Mouse (Mus musculus) gastrocnemius, postnatal 10 days (tissue): ENCODE results near the gene B3gnt8. TPM values are rescaled to one million over a fixed set of nuclear protein-coding genes. Genes with fewer than 3 reads are reported as not detected.
A peak's percentile ranks its signal among the peaks of the same experiment; 100 is the strongest.
"Not testable (repeated sequence)": the region's sequence is repeated elsewhere in the genome, so short reads cannot be mapped to it uniquely, and the experiment has no call there.

ENCODE experiments used
- DNase-seq: peaks from one replicate; pipeline ENCODE4 v3.0.0; 2021; ENCODE audit warnings: mixed read lengths
- long read RNA-seq, 2 experiments: library from polyadenylated mRNA; stranded (forward); transcript quantifications; one replicate each; pipeline ENCODE4 v2.0.0; 2021
- total RNA-seq, 2 experiments: library from RNA; stranded (reverse); gene quantifications; 2 replicates each; pipeline ENCODE4 v1.2.3; 2021

The B3gnt8 gene
- total RNA-seq, result 1 to 10 TPM; 1.9 to 2.5 TPM
- long read RNA-seq, experiment 1, transcript B3gnt8-203 (1 exons, 1,844 nt), result major isoform, 6 of 6 reads
- long read RNA-seq, experiment 1, partial matches to known transcripts, result 0 of 6 reads
- long read RNA-seq, experiment 1, other reads (novel, unspliced or antisense), result 0 of 6 reads
- long read RNA-seq, experiment 2, partial matches to known transcripts, result 0 of 2 reads
- long read RNA-seq, experiment 2, other reads (novel, unspliced or antisense), result 0 of 2 reads

GRCm38 (mm10) chr7:25626509-25627430 is at the start of gene B3gnt8:
Gene B3gnt8, plus strand, starts transcription at chr7:25626654.
- DNase-seq, result no peak

GRCm38 (mm10) chr7:25576793-25577437 is 49.5 kb upstream of the B3gnt8 start:
- not testable (repeated sequence) for DNase-seq

- no peak for DNase-seq
Measured at GRCm38 (mm10) chr7:25579441-25579840, 47.0 kb upstream of the B3gnt8 start.

- DNase-seq, result no peak
Measured at GRCm38 (mm10) chr7:25582301-25582810, 44.1 kb upstream of the B3gnt8 start.

- DNase-seq, result no peak
Measured at GRCm38 (mm10) chr7:25584651-25585050, 41.8 kb upstream of the B3gnt8 start.

- DNase-seq, result no peak
Measured at GRCm38 (mm10) chr7:25585351-25586204, 40.9 kb upstream of the B3gnt8 start.

- no peak for DNase-seq
Measured at GRCm38 (mm10) chr7:25591226-25591625, 35.2 kb upstream of the B3gnt8 start.

- no peak for DNase-seq
Measured at GRCm38 (mm10) chr7:25593859-25594258, 32.6 kb upstream of the B3gnt8 start.

- peak; percentile 71 for DNase-seq
Measured at GRCm38 (mm10) chr7:25599663-25600062, 26.8 kb upstream of the B3gnt8 start.

GRCm38 (mm10) chr7:25600666-25601065 is 25.8 kb upstream of the B3gnt8 start:
- DNase-seq, result no peak

- no peak for DNase-seq
Measured at GRCm38 (mm10) chr7:25601346-25601745, 25.1 kb upstream of the B3gnt8 start.

- no peak for DNase-seq
Measured at GRCm38 (mm10) chr7:25606625-25607063, 19.8 kb upstream of the B3gnt8 start.

GRCm38 (mm10) chr7:25607196-25607595 is 19.3 kb upstream of the B3gnt8 start:
- no peak for DNase-seq

- no peak for DNase-seq
Measured at GRCm38 (mm10) chr7:25610056-25610455, 16.4 kb upstream of the B3gnt8 start.

- DNase-seq, result no peak
Measured at GRCm38 (mm10) chr7:25611501-25611900, 15.0 kb upstream of the B3gnt8 start.

- no peak for DNase-seq
Measured at GRCm38 (mm10) chr7:25614086-25614485, 12.4 kb upstream of the B3gnt8 start.

GRCm38 (mm10) chr7:25614831-25615705 is 11.4 kb upstream of the B3gnt8 start:
- no peak for DNase-seq

GRCm38 (mm10) chr7:25615706-25616011 is 10.8 kb upstream of the B3gnt8 start, which contains the start of gene Erich4:
Gene Erich4, minus strand, starts transcription at chr7:25615892.
- no peak for DNase-seq

GRCm38 (mm10) chr7:25617376-25618160 is 8.9 kb upstream of the B3gnt8 start:
- no peak for DNase-seq
